ENCODE assay signal across 20 mouse cellular contexts in the genomic region with DNA sequence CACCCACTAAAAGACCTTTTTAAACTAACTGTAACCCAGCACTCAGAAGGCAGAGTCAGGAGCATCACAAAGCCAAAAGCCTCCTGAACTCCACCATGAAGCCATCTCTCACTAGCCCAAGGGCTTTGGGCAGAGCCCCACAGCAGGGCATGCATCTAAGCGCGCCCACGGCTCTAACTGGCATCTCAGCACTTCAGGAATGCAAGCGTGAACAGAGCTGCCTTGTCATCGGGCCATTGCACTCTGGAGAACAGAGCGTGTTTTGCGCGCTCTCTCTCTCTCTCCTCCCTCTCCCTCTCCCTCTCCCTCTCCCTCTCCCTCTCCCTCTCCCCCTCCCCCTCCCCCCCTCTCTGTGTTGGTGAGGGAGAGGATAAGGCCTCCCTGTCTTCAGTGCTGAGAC. TPM values are rescaled to one million over a fixed set of nuclear protein-coding genes. Genes with fewer than 3 reads are reported as not detected.
DNase-seq lines count a peak whose midpoint lies in the region; ATAC-seq and TF ChIP-seq lines count a peak whose summit lies in the region.
"Had no signal": no experiment of that assay in that cellular context is flagged by ENCODE, and none has a peak within 500 bp of the region (broad histone marks: within the 10 kb centered on the region; RNA-seq: fewer than 3 reads in every experiment).

No protein-coding gene starts in this region.

- no peaks in the 10 kb centered on the region for H3K27me3 ChIP-seq in liver, embryonic 12.5 days (replicated peaks)
- H3K27me3 ChIP-seq in liver, embryonic 11.5 days (replicated peaks; ENCODE audit: control insufficient read depth, insufficient read depth, low read length) = no peaks in the 10 kb centered on the region
- no peaks in the 10 kb centered on the region for H3K27me3 ChIP-seq in MEL (ENCODE audit: control insufficient read depth in 1 of 2, insufficient read depth in 2 of 2, low read length in 2 of 2)

- no peak overlapping the region for H3K9ac ChIP-seq in liver, embryonic 12.5 days
- no peak overlapping the region for H3K9ac ChIP-seq in liver, embryonic 11.5 days (ENCODE audit: low read depth, low read length)
- no peak overlapping the region; the same call in 1 of the 2 replicates for H3K9ac ChIP-seq in MEL (ENCODE audit: control insufficient read depth, low read depth, low read length, poor library complexity, severe bottlenecking)
- H3K9ac ChIP-seq: forebrain, postnatal 0 days; hindbrain, embryonic 14.5 days had no signal

- TF ChIP-seq EP300 in MEL (IDR thresholded peaks at IDR 0.05; ENCODE audit: low read depth in 1 of 2, low read length in 2 of 2) = no peak

- peak; percentile 41; the same call in 1 of the 2 replicates for ATAC-seq in frontal cortex, adult (ENCODE audit: low TSS enrichment)
- no peak for ATAC-seq in liver, embryonic 12.5 days
- no peak for ATAC-seq in liver, embryonic 11.5 days (replicated peaks; ENCODE audit: low FRiP score)
- ATAC-seq: forebrain, embryonic 14.5 days; forebrain, postnatal 0 days had no signal

- no peak overlapping the region for H3K4me2 ChIP-seq in liver, embryonic 12.5 days
- no peak overlapping the region for H3K4me2 ChIP-seq in liver, embryonic 11.5 days
- H3K4me2 ChIP-seq: hindbrain, embryonic 14.5 days had no signal

- no peaks in the 10 kb centered on the region for H3K79me2 ChIP-seq in MEL (ENCODE audit: control insufficient read depth, insufficient read depth, low read length, poor library complexity)

- WGBS in liver, embryonic 12.5 days (ENCODE audit: insufficient replicate concordance) = 72% methylated on average over 8 of the region's 8 CpGs
- 82% methylated on average over 8 of the region's 8 CpGs for WGBS in liver, embryonic 11.5 days

- H3K36me3 ChIP-seq in liver, embryonic 12.5 days = no peaks in the 10 kb centered on the region
- H3K36me3 ChIP-seq in liver, embryonic 11.5 days (ENCODE audit: control insufficient read depth, insufficient read depth, low read length) = no peaks in the 10 kb centered on the region
- H3K36me3 ChIP-seq in MEL (ENCODE audit: control insufficient read depth in 1 of 2, insufficient read depth in 2 of 2, low read length in 2 of 2) = peaks cover 0 to 7% of the 10 kb centered on the region in 2 experiments; a peak in 1 of 4 replicates
- H3K36me3 ChIP-seq: heart, embryonic 10.5 days; hindbrain, embryonic 10.5 days had no signal

- no peak for TF ChIP-seq POLR2A in MEL (IDR thresholded peaks at IDR 0.05; ENCODE audit: control insufficient read depth in 1 of 2, insufficient read depth in 1 of 2, low read depth in 1 of 2, low read length in 2 of 2, poor library complexity in 1 of 2)
- TF ChIP-seq POLR2A in brain, embryonic 14.5 days (IDR thresholded peaks at IDR 0.05; ENCODE audit: borderline replicate concordance, extremely low read depth, insufficient read depth, insufficient read length, poor library complexity, severe bottlenecking) = no peak

- TF ChIP-seq RAD21 in MEL (IDR thresholded peaks at IDR 0.05; ENCODE audit: low read depth, low read length) = no peak

- DNase-seq in frontal cortex, postnatal 25 days (ENCODE audit: low spot score in 2 of 2) = no peak
- DNase-seq in liver, embryonic 11.5 days (ENCODE audit: low spot score) = no peak
- DNase-seq in MEL (ENCODE audit: low read depth, low spot score) = no peak
- peak; percentile 25 for DNase-seq in brain, embryonic 14.5 days (ENCODE audit: low read depth)
- no peak for DNase-seq in ovary, postnatal 36 days (ENCODE audit: low spot score)
- DNase-seq: cerebellum, adult 18-20 months; cerebellum, adult 9-10 months; cerebellum, postnatal 14 days; forebrain, postnatal 0 days; gastrocnemius, postnatal 10 days; gastrocnemius, postnatal 36 days; heart, adult 2 months had no signal

- H3K9me3 ChIP-seq in liver, embryonic 12.5 days (replicated peaks) = no peaks in the 10 kb centered on the region
- no peaks in the 10 kb centered on the region for H3K9me3 ChIP-seq in liver, embryonic 11.5 days (ENCODE audit: control insufficient read depth, low read length)
- no peaks in the 10 kb centered on the region for H3K9me3 ChIP-seq in MEL (replicated peaks; ENCODE audit: insufficient read depth, low read length)
- H3K9me3 ChIP-seq: heart, embryonic 10.5 days had no signal

- peaks cover 50% of the 10 kb centered on the region for H3K4me1 ChIP-seq in liver, embryonic 12.5 days
- peaks cover 12% of the 10 kb centered on the region for H3K4me1 ChIP-seq in liver, embryonic 11.5 days (replicated peaks; ENCODE audit: control insufficient read depth, insufficient read depth, low read length)
- H3K4me1 ChIP-seq in MEL (ENCODE audit: control insufficient read depth in 1 of 2, insufficient read depth in 2 of 2, low read length in 2 of 2) = peaks cover 0 to 25% of the 10 kb centered on the region in 2 experiments; a peak in 3 of 4 replicates
- H3K4me1 ChIP-seq: forebrain, embryonic 10.5 days had no signal

- H3K4me3 ChIP-seq in liver, embryonic 12.5 days = no peak overlapping the region
- no peak overlapping the region for H3K4me3 ChIP-seq in liver, embryonic 11.5 days (ENCODE audit: low read depth, low read length)
- no peak overlapping the region for H3K4me3 ChIP-seq in MEL (ENCODE audit: control insufficient read depth in 1 of 2, insufficient read depth in 1 of 2, low read depth in 2 of 2, low read length in 2 of 2)
- H3K4me3 ChIP-seq: forebrain, embryonic 10.5 days; heart, adult 2 months; heart, embryonic 10.5 days; hindbrain, embryonic 10.5 days had no signal

- TF ChIP-seq CTCF in MEL (IDR thresholded peaks at IDR 0.05 in 2 of 3, conservative IDR thresholded peaks at IDR 0.05 in 1 of 3; ENCODE audit: control insufficient read depth in 1 of 3, insufficient read depth in 1 of 3, low read depth in 2 of 3, low read length in 3 of 3, poor library complexity in 1 of 3, severe bottlenecking in 1 of 3) = no peak
- TF ChIP-seq CTCF in brain, embryonic 14.5 days (IDR thresholded peaks at IDR 0.05; ENCODE audit: borderline replicate concordance, extremely low read depth, insufficient read depth, insufficient read length) = no peak

- peak overlapping the region; percentile 82 for H3K27ac ChIP-seq in liver, embryonic 12.5 days
- H3K27ac ChIP-seq in liver, embryonic 11.5 days (ENCODE audit: low read depth, low read length) = no peak overlapping the region
- H3K27ac ChIP-seq in MEL (ENCODE audit: control insufficient read depth, low read depth, low read length) = peak overlapping the region; percentile 65
- H3K27ac ChIP-seq: forebrain, embryonic 10.5 days; heart, adult 2 months; hindbrain, embryonic 10.5 days; hindbrain, embryonic 14.5 days had no signal

TF ChIP-seq in MEL, 35 proteins besides CTCF, POLR2A, EP300 and RAD21:
- TF ChIP-seq USF2 (IDR thresholded peaks at IDR 0.05; ENCODE audit: borderline replicate concordance in 1 of 2, insufficient read depth in 1 of 2, low read depth in 1 of 2, low read length in 2 of 2) = no peak
- TF ChIP-seq ZMIZ1 (IDR thresholded peaks at IDR 0.05; ENCODE audit: low read depth, low read length) = no peak
- TF ChIP-seq TBP (IDR thresholded peaks at IDR 0.05; ENCODE audit: low read depth, low read length) = no peak
- TF ChIP-seq ETS1 (IDR thresholded peaks at IDR 0.05; ENCODE audit: low read depth, low read length) = no peak
- TF ChIP-seq GATA1 (IDR thresholded peaks at IDR 0.05; ENCODE audit: low read depth, low read length) = no peak
- no peak for TF ChIP-seq KAT2A (conservative IDR thresholded peaks at IDR 0.05; ENCODE audit: low read depth, low read length)
- no peak for TF ChIP-seq MAZ (IDR thresholded peaks at IDR 0.05; ENCODE audit: low read depth, low read length)
- no peak for TF ChIP-seq POLR2AphosphoS5 (IDR thresholded peaks at IDR 0.05; ENCODE audit: borderline replicate concordance, low read depth, low read length)
- TF ChIP-seq MAFK (IDR thresholded peaks at IDR 0.05; ENCODE audit: borderline replicate concordance, low read depth, low read length) = no peak
- TF ChIP-seq E2F4 (IDR thresholded peaks at IDR 0.05; ENCODE audit: borderline replicate concordance, low read depth, low read length) = no peak
- TF ChIP-seq MEF2A (IDR thresholded peaks at IDR 0.05; ENCODE audit: extremely low read depth, insufficient replicate concordance, low read depth, low read length, poor library complexity, severe bottlenecking) = no peak
- no peak for TF ChIP-seq GABPA (IDR thresholded peaks at IDR 0.05; ENCODE audit: low read depth, low read length)
- TF ChIP-seq BHLHE40 (IDR thresholded peaks at IDR 0.05; ENCODE audit: borderline replicate concordance, low read depth, low read length) = no peak
- TF ChIP-seq TCF12 (IDR thresholded peaks at IDR 0.05; ENCODE audit: low read depth, low read length) = no peak
- no peak for TF ChIP-seq NRF1 (IDR thresholded peaks at IDR 0.05; ENCODE audit: insufficient read depth, low read depth, low read length, poor library complexity, severe bottlenecking)
- no peak for TF ChIP-seq MXI1 (IDR thresholded peaks at IDR 0.05; ENCODE audit: low read depth, low read length)
- no peak for TF ChIP-seq SMC3 (IDR thresholded peaks at IDR 0.05; ENCODE audit: low read depth, low read length)
- no peak for TF ChIP-seq CHD1 (IDR thresholded peaks at IDR 0.05; ENCODE audit: low read depth, low read length)

RNA-seq across cellular contexts. Expression of gene Fscn1, which starts 23.0 kb away (rescaled TPM):
- polyA plus RNA-seq in liver, embryonic 12.5 days (2016; fragmentation: Nextera tagmentation; extraction: Ambion mirVana) = 69.1 and 69.4 TPM in 2 replicates
- 142 and 148 TPM in 2 replicates for polyA plus RNA-seq in liver, embryonic 11.5 days (2014; fragmentation: Nextera tagmentation; extraction: Ambion mirVana)
- total RNA-seq in MEL (2012; rRNA removed) = not detected in 2 replicates
- not detected for polyA plus RNA-seq in MEL (2012; ENCODE audit: insufficient read depth in 1 of 2, insufficient read length in 2 of 2, low read depth in 1 of 2, low replicate concordance in 2 of 2, missing spikeins in 1 of 2)
- polyA plus RNA-seq in brain, embryonic 14.5 days (2012; rRNA removed) = 634 and 658 TPM in 2 replicates
- total RNA-seq: granulocyte monocyte progenitor cell, adult 5-6 weeks had no signal

Comparison
In these comparisons a context has a peak if more than half of its experiments do, and no peak if none do; other contexts are left out.
1. RNA of gene Fscn1, which starts 23.0 kb away (polyA plus RNA-seq): 634 to 658 TPM in brain, embryonic 14.5 days, 142 to 148 TPM in liver, embryonic 11.5 days and 69.1 to 69.4 TPM in liver, embryonic 12.5 days; not detected in MEL; every median in the first group is over 10 times any median in the second.